Mouse (Mus musculus): Measurements from ENCODE around the gene Lrrfip2. TPM values are rescaled to one million over a fixed set of nuclear protein-coding genes. Genes with fewer than 3 reads are reported as not detected.

Gene Lrrfip2
- polyA plus RNA-seq, 1 experiment from 2014 or later: 50.8 TPM

DNA sequence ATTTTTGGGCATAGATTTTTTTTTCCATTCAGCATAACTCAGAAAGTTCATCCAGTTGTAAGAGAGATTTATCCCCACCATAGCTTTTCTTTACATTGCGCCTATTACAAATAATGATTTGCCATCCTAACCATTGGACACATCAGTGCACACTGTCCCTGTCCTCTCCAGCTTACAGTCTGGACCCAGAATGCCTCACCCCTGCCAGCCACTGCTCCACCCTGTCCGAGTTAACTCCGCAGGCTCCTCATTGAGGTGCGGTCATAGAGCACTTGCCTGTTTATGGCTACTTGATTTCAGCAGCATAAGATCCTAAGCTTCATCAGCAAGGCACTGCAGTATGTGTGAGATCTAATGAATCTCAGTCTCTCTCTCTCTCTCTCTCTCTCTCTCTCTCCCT is 93.0 kb downstream of the Lrrfip2 start:
- no peak overlapping the region for H3K4me3 ChIP-seq (ENCODE audit: low read depth, low read length)
- H3K9me3 ChIP-seq (ENCODE audit: control insufficient read depth, low read length): no peaks in the 10 kb centered on the region
- H3K4me1 ChIP-seq (ENCODE audit: control insufficient read depth, insufficient read depth, low read length): no peaks in the 10 kb centered on the region
- no peak overlapping the region for H3K27ac ChIP-seq (ENCODE audit: low read depth, low read length)
- 88% methylated on average over 4 of the region's 4 CpGs for WGBS
- no peaks in the 10 kb centered on the region for H3K36me3 ChIP-seq (ENCODE audit: control insufficient read depth, insufficient read depth, low read length)
- H3K9ac ChIP-seq (ENCODE audit: low read length): no peak overlapping the region
- H3K4me2 ChIP-seq (ENCODE audit: low read depth): no peak overlapping the region
- DNase-seq (ENCODE audit: low spot score): no peak
- no peak for ATAC-seq (ENCODE audit: insufficient read depth, low FRiP score, low TSS enrichment)
- no peaks in the 10 kb centered on the region for H3K27me3 ChIP-seq (ENCODE audit: control insufficient read depth, insufficient read depth, low read length)

DNA sequence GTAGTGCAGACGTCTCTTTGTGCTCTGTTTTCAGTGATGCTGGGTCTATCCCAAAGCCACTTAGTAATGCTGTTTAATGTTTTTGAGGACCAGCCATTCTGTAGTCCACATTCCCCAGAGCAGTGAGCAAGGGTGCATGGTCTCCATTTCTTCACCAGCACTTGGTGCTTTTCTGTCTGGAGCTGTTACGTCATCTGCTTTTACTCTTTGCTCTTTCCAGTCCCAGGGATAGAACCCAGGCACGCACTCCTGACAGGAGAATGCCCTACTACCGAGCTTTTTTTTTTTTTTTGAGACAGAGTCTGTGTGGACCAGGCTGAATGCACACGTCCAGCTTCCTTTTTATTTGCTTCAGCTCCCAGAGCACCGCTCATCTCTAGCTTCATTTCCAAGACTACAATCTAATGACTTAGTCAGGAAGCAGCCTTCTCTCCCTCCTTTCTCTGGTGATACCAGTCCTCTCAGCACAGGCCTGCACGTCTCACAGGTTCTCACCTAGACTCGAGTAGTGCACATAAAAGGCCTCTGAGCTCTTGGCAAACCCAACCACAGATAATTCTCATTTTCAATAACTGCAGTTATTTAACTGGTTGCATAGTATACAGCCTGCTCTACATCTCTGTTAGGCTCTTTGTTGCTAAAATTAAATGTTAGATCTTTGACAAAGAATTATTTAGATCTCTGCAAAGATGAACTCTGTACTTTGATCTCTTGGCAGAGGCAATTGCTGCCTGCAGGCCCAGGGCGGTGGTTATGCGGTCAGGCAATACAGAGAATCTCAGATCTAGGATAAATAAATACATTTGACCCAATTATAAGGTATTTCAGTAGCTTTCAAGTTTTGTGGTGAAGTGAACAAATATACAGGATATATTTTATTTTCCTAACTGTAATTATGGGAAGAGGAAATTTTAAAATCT is 94.0 kb downstream of the Lrrfip2 start:
- no peak overlapping the region for H3K9ac ChIP-seq (ENCODE audit: low read length)
- H3K27ac ChIP-seq (ENCODE audit: low read depth, low read length): no peak overlapping the region
- no peak overlapping the region for H3K4me2 ChIP-seq (ENCODE audit: low read depth)
- WGBS: 81% methylated on average over 10 of the region's 10 CpGs
- ATAC-seq (ENCODE audit: insufficient read depth, low FRiP score, low TSS enrichment) (no peak), DNase-seq (ENCODE audit: low spot score) (no peak)
- no peaks in the 10 kb centered on the region for H3K4me1 ChIP-seq (ENCODE audit: control insufficient read depth, insufficient read depth, low read length)
- H3K9me3 ChIP-seq (ENCODE audit: control insufficient read depth, low read length): no peaks in the 10 kb centered on the region
- H3K4me3 ChIP-seq (ENCODE audit: low read depth, low read length): no peak overlapping the region
- H3K27me3 ChIP-seq (ENCODE audit: control insufficient read depth, insufficient read depth, low read length): no peaks in the 10 kb centered on the region
- H3K36me3 ChIP-seq (ENCODE audit: control insufficient read depth, insufficient read depth, low read length): no peaks in the 10 kb centered on the region

- no peaks in the 10 kb centered on the region for H3K4me1 ChIP-seq (ENCODE audit: control insufficient read depth, insufficient read depth, low read length)
- H3K4me2 ChIP-seq (ENCODE audit: low read depth): no peak overlapping the region
- DNase-seq (ENCODE audit: low spot score) (no peak), ATAC-seq (ENCODE audit: insufficient read depth, low FRiP score, low TSS enrichment) (no peak)
- H3K36me3 ChIP-seq (ENCODE audit: control insufficient read depth, insufficient read depth, low read length): no peaks in the 10 kb centered on the region
- H3K27ac ChIP-seq (ENCODE audit: low read depth, low read length): no peak overlapping the region
- no peak overlapping the region for H3K9ac ChIP-seq (ENCODE audit: low read length)
- no peaks in the 10 kb centered on the region for H3K9me3 ChIP-seq (ENCODE audit: control insufficient read depth, low read length)
- H3K27me3 ChIP-seq (ENCODE audit: control insufficient read depth, insufficient read depth, low read length): no peaks in the 10 kb centered on the region
- WGBS: 75% methylated on average over 6 of the region's 6 CpGs
- no peak overlapping the region for H3K4me3 ChIP-seq (ENCODE audit: low read depth, low read length)
Measured at GRCm38 (mm10) chr9:111213501-111213900, 96.1 kb downstream of the Lrrfip2 start.

GRCm38 (mm10) chr9:111216424-111216823 is 99.0 kb downstream of the Lrrfip2 start:
- Histone ChIP-seq H3K27ac (ENCODE audit: low read depth, low read length) (no peak overlapping the region), H3K9ac (ENCODE audit: low read length) (no peak overlapping the region), H3K4me2 (ENCODE audit: low read depth) (no peak overlapping the region), H3K4me3 (ENCODE audit: low read depth, low read length) (no peak overlapping the region), H3K4me1 (ENCODE audit: control insufficient read depth, insufficient read depth, low read length) (no peaks in the 10 kb centered on the region), H3K36me3 (ENCODE audit: control insufficient read depth, insufficient read depth, low read length) (no peaks in the 10 kb centered on the region), H3K27me3 (ENCODE audit: control insufficient read depth, insufficient read depth, low read length) (no peaks in the 10 kb centered on the region), H3K9me3 (ENCODE audit: control insufficient read depth, low read length) (no peaks in the 10 kb centered on the region)
- no peak for ATAC-seq (ENCODE audit: insufficient read depth, low FRiP score, low TSS enrichment)
- DNase-seq (ENCODE audit: low spot score): no peak

DNA sequence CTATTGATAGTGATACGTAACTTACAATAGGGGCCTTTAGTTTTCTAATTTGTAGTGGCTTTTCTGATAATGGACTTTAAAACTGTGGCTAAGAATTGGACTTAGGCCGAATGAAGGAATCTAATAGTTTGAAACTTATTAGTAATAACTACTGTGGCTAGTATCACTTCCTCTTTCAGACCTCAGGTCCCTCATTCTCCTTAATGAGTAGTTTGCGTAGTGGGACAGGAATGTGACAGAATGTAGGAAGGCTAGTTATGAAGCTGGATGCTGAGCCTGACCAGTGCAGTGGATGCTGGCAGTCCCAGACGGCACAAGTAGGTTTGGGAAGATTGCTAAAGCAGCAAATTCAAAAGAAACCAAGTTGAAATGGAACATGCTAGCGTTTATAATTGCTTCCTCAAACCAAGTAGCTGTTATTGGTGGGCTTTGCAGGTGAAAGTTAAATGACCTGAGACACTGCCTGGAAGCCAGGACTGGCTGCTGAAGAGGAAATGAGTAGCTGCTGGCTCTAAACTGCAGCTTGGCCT is 103.2 kb downstream of the Lrrfip2 start:
- Histone ChIP-seq H3K4me2 (ENCODE audit: low read depth) (no peak overlapping the region), H3K27ac (ENCODE audit: low read depth, low read length) (no peak overlapping the region), H3K9me3 (ENCODE audit: control insufficient read depth, low read length) (no peaks in the 10 kb centered on the region), H3K4me1 (ENCODE audit: control insufficient read depth, insufficient read depth, low read length) (no peaks in the 10 kb centered on the region), H3K36me3 (ENCODE audit: control insufficient read depth, insufficient read depth, low read length) (no peaks in the 10 kb centered on the region), H3K4me3 (ENCODE audit: low read depth, low read length) (no peak overlapping the region), H3K9ac (ENCODE audit: low read length) (no peak overlapping the region), H3K27me3 (ENCODE audit: control insufficient read depth, insufficient read depth, low read length) (no peaks in the 10 kb centered on the region)
- 95% methylated on average over 5 of the region's 5 CpGs for WGBS
- DNase-seq (ENCODE audit: low spot score) (no peak), ATAC-seq (ENCODE audit: insufficient read depth, low FRiP score, low TSS enrichment) (no peak)

- Histone ChIP-seq H3K36me3 (ENCODE audit: control insufficient read depth, insufficient read depth, low read length) (no peaks in the 10 kb centered on the region), H3K27ac (ENCODE audit: low read depth, low read length) (no peak overlapping the region), H3K9ac (ENCODE audit: low read length) (no peak overlapping the region), H3K4me2 (ENCODE audit: low read depth) (no peak overlapping the region), H3K4me1 (ENCODE audit: control insufficient read depth, insufficient read depth, low read length) (no peaks in the 10 kb centered on the region), H3K4me3 (ENCODE audit: low read depth, low read length) (no peak overlapping the region), H3K9me3 (ENCODE audit: control insufficient read depth, low read length) (no peaks in the 10 kb centered on the region), H3K27me3 (ENCODE audit: control insufficient read depth, insufficient read depth, low read length) (no peaks in the 10 kb centered on the region)
- ATAC-seq (ENCODE audit: insufficient read depth, low FRiP score, low TSS enrichment): no peak
- WGBS: 93% methylated on average over 1 of the region's 1 CpGs
- DNase-seq (ENCODE audit: low spot score): no peak
Measured at GRCm38 (mm10) chr9:111221580-111221979, 104.2 kb downstream of the Lrrfip2 start.

- DNase-seq (ENCODE audit: low spot score): no peak
Measured at GRCm38 (mm10) chr9:111223406-111223805, 106.0 kb downstream of the Lrrfip2 start.

DNA sequence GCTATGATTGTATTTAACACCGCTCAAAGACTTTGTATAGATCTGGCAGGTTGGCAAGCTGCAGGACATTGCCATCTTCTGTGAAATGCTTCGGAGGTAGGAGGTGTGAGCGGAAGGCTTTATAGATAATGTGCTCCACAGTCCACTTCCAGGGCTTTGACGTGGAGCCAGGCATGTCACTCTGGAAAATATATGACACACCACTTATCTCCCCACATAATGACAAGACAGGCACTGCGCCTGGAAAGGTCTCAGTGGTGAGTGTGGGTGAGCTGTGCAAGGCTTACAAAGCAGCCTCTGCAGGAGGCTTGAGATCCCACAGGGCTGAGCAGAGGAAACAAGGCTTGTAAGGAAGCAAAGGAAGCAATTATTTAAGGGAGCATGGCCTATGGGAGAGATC is 111.1 kb downstream of the Lrrfip2 start:
- no peak overlapping the region for H3K27ac ChIP-seq (ENCODE audit: low read depth, low read length)
- H3K9ac ChIP-seq (ENCODE audit: low read length): no peak overlapping the region
- DNase-seq (ENCODE audit: low spot score): no peak
- ATAC-seq (ENCODE audit: insufficient read depth, low FRiP score, low TSS enrichment): no peak
- peaks cover 6% of the 10 kb centered on the region; the same call in 1 of the 2 replicates for H3K36me3 ChIP-seq (ENCODE audit: control insufficient read depth, insufficient read depth, low read length)
- no peak overlapping the region for H3K4me2 ChIP-seq (ENCODE audit: low read depth)
- no peak overlapping the region for H3K4me3 ChIP-seq (ENCODE audit: low read depth, low read length)
- H3K27me3 ChIP-seq (ENCODE audit: control insufficient read depth, insufficient read depth, low read length): no peaks in the 10 kb centered on the region
- no peaks in the 10 kb centered on the region for H3K9me3 ChIP-seq (ENCODE audit: control insufficient read depth, low read length)
- whole genome bisulfite sequencing: 88% methylated on average over 5 of the region's 5 CpGs
- no peaks in the 10 kb centered on the region for H3K4me1 ChIP-seq (ENCODE audit: control insufficient read depth, insufficient read depth, low read length)

More at GRCm38 (mm10) chr9:111223406-111223805, 106.0 kb downstream of the Lrrfip2 start:
- H3K27ac ChIP-seq (ENCODE audit: low read depth, low read length): no peak overlapping the region
- ATAC-seq (ENCODE audit: insufficient read depth, low FRiP score, low TSS enrichment): no peak
- H3K36me3 ChIP-seq (ENCODE audit: control insufficient read depth, insufficient read depth, low read length): peaks cover 2% of the 10 kb centered on the region; the same call in 1 of the 2 replicates
- H3K27me3 ChIP-seq (ENCODE audit: control insufficient read depth, insufficient read depth, low read length): no peaks in the 10 kb centered on the region
- H3K9me3 ChIP-seq (ENCODE audit: control insufficient read depth, low read length): no peaks in the 10 kb centered on the region
- no peak overlapping the region for H3K4me2 ChIP-seq (ENCODE audit: low read depth)
- WGBS: 93% methylated on average over 5 of the region's 5 CpGs
- H3K4me1 ChIP-seq (ENCODE audit: control insufficient read depth, insufficient read depth, low read length): no peaks in the 10 kb centered on the region
- no peak overlapping the region for H3K9ac ChIP-seq (ENCODE audit: low read length)
- H3K4me3 ChIP-seq (ENCODE audit: low read depth, low read length): no peak overlapping the region

DNA sequence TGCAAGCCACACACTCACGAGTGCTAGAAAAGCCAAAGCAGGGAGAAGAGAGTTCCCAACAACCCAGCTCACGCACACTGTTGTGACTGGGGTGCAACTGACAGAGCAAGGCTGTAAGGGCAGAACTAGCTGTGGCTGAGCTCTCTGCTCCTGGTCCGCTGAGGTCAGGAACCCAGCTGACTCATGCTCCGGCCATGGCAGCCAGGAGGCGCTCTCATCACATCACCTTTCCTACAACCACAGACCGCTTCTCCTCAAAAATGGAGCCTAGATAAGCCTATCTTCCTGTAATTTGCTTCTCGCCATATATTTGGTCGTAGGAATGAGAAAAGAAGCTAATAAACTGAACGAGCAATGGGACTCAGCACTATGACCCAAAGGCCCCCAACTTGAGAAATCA is 117.3 kb downstream of the Lrrfip2 start:
- Histone ChIP-seq H3K4me1 (ENCODE audit: control insufficient read depth, insufficient read depth, low read length) (no peaks in the 10 kb centered on the region), H3K36me3 (ENCODE audit: control insufficient read depth, insufficient read depth, low read length) (0 out of 2 replicates have a peak, but pooled peaks cover 4% of the 10 kb centered on the region), H3K9me3 (ENCODE audit: control insufficient read depth, low read length) (no peaks in the 10 kb centered on the region), H3K27ac (ENCODE audit: low read depth, low read length) (no peak overlapping the region), H3K27me3 (ENCODE audit: control insufficient read depth, insufficient read depth, low read length) (no peaks in the 10 kb centered on the region), H3K9ac (ENCODE audit: low read length) (no peak overlapping the region), H3K4me3 (ENCODE audit: low read depth, low read length) (no peak overlapping the region), H3K4me2 (ENCODE audit: low read depth) (no peak overlapping the region)
- ATAC-seq (ENCODE audit: insufficient read depth, low FRiP score, low TSS enrichment): no peak
- 87% methylated on average over 9 of the region's 9 CpGs for WGBS
- DNase-seq (ENCODE audit: low spot score): no peak
